Mouse (Mus musculus): ENCODE data around the gene Rnpep. TPM values are rescaled to one million over a fixed set of nuclear protein-coding genes. Genes with fewer than 3 reads are reported as not detected.

Rnpep gene
- polyA plus RNA-seq, 1 experiment, result 23.2 TPM

- H3K36me3 ChIP-seq (ENCODE audit: control insufficient read depth, insufficient read depth), result no peaks in the 10 kb centered on the region
- no peaks in the 10 kb centered on the region for H3K27me3 ChIP-seq (ENCODE audit: control insufficient read depth, insufficient read depth, insufficient read length)
- no peak overlapping the region for H3K4me3 ChIP-seq
- H3K4me2 ChIP-seq (ENCODE audit: low read depth), result no peak overlapping the region
- H3K79me2 ChIP-seq (ENCODE audit: control insufficient read depth, insufficient read depth), result no peaks in the 10 kb centered on the region
- H3ac ChIP-seq (ENCODE audit: control insufficient read depth, insufficient read length), result no peak overlapping the region
- TF ChIP-seq TCF3 (IDR thresholded peaks at IDR 0.05; ENCODE audit: insufficient read length, low read depth) (no peak), USF1 (IDR thresholded peaks at IDR 0.05; ENCODE audit: low read depth) (no peak), MYOG (IDR thresholded peaks at IDR 0.05; ENCODE audit: control insufficient read depth in 1 of 3, insufficient read depth in 1 of 3, insufficient read length in 2 of 3, low read depth in 2 of 3) (no peak), E2F4 (IDR thresholded peaks at IDR 0.05; ENCODE audit: insufficient read depth) (no peak), POLR2AphosphoS2 (IDR thresholded peaks at IDR 0.05; ENCODE audit: insufficient read length, low read depth) (no peak)
Measured at GRCm38 (mm10) chr1:135271371-135271770, 12.5 kb downstream of the Rnpep start.

GRCm38 (mm10) chr1:135267663-135268446, 16.0 kb downstream of the Rnpep start:
- H3K4me2 ChIP-seq (ENCODE audit: low read depth), result no peak overlapping the region
- TF ChIP-seq TCF12 (IDR thresholded peaks at IDR 0.05; ENCODE audit: insufficient read depth, poor library complexity, severe bottlenecking), result no peak
- TF ChIP-seq TCF3 (IDR thresholded peaks at IDR 0.05; ENCODE audit: insufficient read length, low read depth), result no peak
- TF ChIP-seq POLR2A (IDR thresholded peaks at IDR 0.05; ENCODE audit: insufficient read length, low read depth), result no peak
- no peak for TF ChIP-seq MYOG (IDR thresholded peaks at IDR 0.05; ENCODE audit: control insufficient read depth in 1 of 3, insufficient read depth in 1 of 3, insufficient read length in 2 of 3, low read depth in 2 of 3)
- no peak for TF ChIP-seq MYOD1 (IDR thresholded peaks at IDR 0.05; ENCODE audit: control insufficient read depth in 1 of 3, insufficient read length in 2 of 3, low read depth in 2 of 3)
- no peak for TF ChIP-seq USF1 (IDR thresholded peaks at IDR 0.05; ENCODE audit: low read depth)
- no peak for TF ChIP-seq POLR2AphosphoS2 (IDR thresholded peaks at IDR 0.05; ENCODE audit: insufficient read length, low read depth)
- no peak for TF ChIP-seq MAX (IDR thresholded peaks at IDR 0.05; ENCODE audit: low read depth)
- TF ChIP-seq REST (IDR thresholded peaks at IDR 0.05; ENCODE audit: insufficient read depth, insufficient read length), result no peak
- no peak for TF ChIP-seq SRF (IDR thresholded peaks at IDR 0.05; ENCODE audit: control insufficient read depth, insufficient read length, low read depth)
- no peak for TF ChIP-seq CEBPB (IDR thresholded peaks at IDR 0.05; ENCODE audit: insufficient read depth, poor library complexity, severe bottlenecking)
- TF ChIP-seq E2F4 (IDR thresholded peaks at IDR 0.05; ENCODE audit: insufficient read depth), result no peak
- H3K27me3 ChIP-seq (ENCODE audit: control insufficient read depth, insufficient read depth, insufficient read length), result no peaks in the 10 kb centered on the region
- H3K79me2 ChIP-seq (ENCODE audit: control insufficient read depth, insufficient read depth), result no peaks in the 10 kb centered on the region
- H3ac ChIP-seq (ENCODE audit: control insufficient read depth, insufficient read length), result no peak overlapping the region
- no peak overlapping the region for H3K4me3 ChIP-seq
- no peaks in the 10 kb centered on the region for H3K36me3 ChIP-seq (ENCODE audit: control insufficient read depth, insufficient read depth)

- Histone ChIP-seq H3K4me3 (no peak overlapping the region), H3K79me2 (ENCODE audit: control insufficient read depth, insufficient read depth) (no peaks in the 10 kb centered on the region), H3ac (ENCODE audit: control insufficient read depth, insufficient read length) (no peak overlapping the region), H3K4me2 (ENCODE audit: low read depth) (no peak overlapping the region), H3K27me3 (ENCODE audit: control insufficient read depth, insufficient read depth, insufficient read length) (no peaks in the 10 kb centered on the region), H3K36me3 (ENCODE audit: control insufficient read depth, insufficient read depth) (no peaks in the 10 kb centered on the region)
- TF ChIP-seq POLR2A (IDR thresholded peaks at IDR 0.05; ENCODE audit: insufficient read length, low read depth) (no peak), CEBPB (IDR thresholded peaks at IDR 0.05; ENCODE audit: insufficient read depth, poor library complexity, severe bottlenecking) (no peak), POLR2AphosphoS2 (IDR thresholded peaks at IDR 0.05; ENCODE audit: insufficient read length, low read depth) (no peak), TCF3 (IDR thresholded peaks at IDR 0.05; ENCODE audit: insufficient read length, low read depth) (no peak), MYOD1 (IDR thresholded peaks at IDR 0.05; ENCODE audit: control insufficient read depth in 1 of 3, insufficient read length in 2 of 3, low read depth in 2 of 3) (no peak), REST (IDR thresholded peaks at IDR 0.05; ENCODE audit: insufficient read depth, insufficient read length) (no peak)
Measured at GRCm38 (mm10) chr1:135265834-135266233, 18.1 kb downstream of the Rnpep start.

- H3K4me3 ChIP-seq, result no peak overlapping the region
- no peak overlapping the region for H3ac ChIP-seq (ENCODE audit: control insufficient read depth, insufficient read length)
- no peaks in the 10 kb centered on the region for H3K36me3 ChIP-seq (ENCODE audit: control insufficient read depth, insufficient read depth)
- no peaks in the 10 kb centered on the region for H3K79me2 ChIP-seq (ENCODE audit: control insufficient read depth, insufficient read depth)
- no peak overlapping the region for H3K4me2 ChIP-seq (ENCODE audit: low read depth)
- TF ChIP-seq USF1 (IDR thresholded peaks at IDR 0.05; ENCODE audit: low read depth) (no peak), POLR2A (IDR thresholded peaks at IDR 0.05; ENCODE audit: insufficient read length, low read depth) (no peak), SRF (IDR thresholded peaks at IDR 0.05; ENCODE audit: control insufficient read depth, insufficient read length, low read depth) (no peak), MYOD1 (IDR thresholded peaks at IDR 0.05; ENCODE audit: control insufficient read depth in 1 of 3, insufficient read length in 2 of 3, low read depth in 2 of 3) (no peak), E2F4 (IDR thresholded peaks at IDR 0.05; ENCODE audit: insufficient read depth) (no peak), MYOG (IDR thresholded peaks at IDR 0.05; ENCODE audit: control insufficient read depth in 1 of 3, insufficient read depth in 1 of 3, insufficient read length in 2 of 3, low read depth in 2 of 3) (no peak), POLR2AphosphoS2 (IDR thresholded peaks at IDR 0.05; ENCODE audit: insufficient read length, low read depth) (no peak), TCF12 (IDR thresholded peaks at IDR 0.05; ENCODE audit: insufficient read depth, poor library complexity, severe bottlenecking) (no peak), REST (IDR thresholded peaks at IDR 0.05; ENCODE audit: insufficient read depth, insufficient read length) (no peak), CEBPB (IDR thresholded peaks at IDR 0.05; ENCODE audit: insufficient read depth, poor library complexity, severe bottlenecking) (no peak), TCF3 (IDR thresholded peaks at IDR 0.05; ENCODE audit: insufficient read length, low read depth) (no peak), MAX (IDR thresholded peaks at IDR 0.05; ENCODE audit: low read depth) (no peak)
- no peaks in the 10 kb centered on the region for H3K27me3 ChIP-seq (ENCODE audit: control insufficient read depth, insufficient read depth, insufficient read length)
Measured at GRCm38 (mm10) chr1:135263316-135263715, 20.6 kb downstream of the Rnpep start.

- Histone ChIP-seq H3K36me3 (ENCODE audit: control insufficient read depth, insufficient read depth) (no peaks in the 10 kb centered on the region), H3K79me2 (ENCODE audit: control insufficient read depth, insufficient read depth) (no peaks in the 10 kb centered on the region), H3K4me2 (ENCODE audit: low read depth) (no peak overlapping the region), H3K27me3 (ENCODE audit: control insufficient read depth, insufficient read depth, insufficient read length) (no peaks in the 10 kb centered on the region), H3ac (ENCODE audit: control insufficient read depth, insufficient read length) (no peak overlapping the region), H3K4me3 (no peak overlapping the region)
- no peak for TF ChIP-seq CEBPB (IDR thresholded peaks at IDR 0.05; ENCODE audit: insufficient read depth, poor library complexity, severe bottlenecking)
- no peak for TF ChIP-seq REST (IDR thresholded peaks at IDR 0.05; ENCODE audit: insufficient read depth, insufficient read length)
- TF ChIP-seq MYOG (IDR thresholded peaks at IDR 0.05; ENCODE audit: control insufficient read depth in 1 of 3, insufficient read depth in 1 of 3, insufficient read length in 2 of 3, low read depth in 2 of 3), result no peak
- TF ChIP-seq E2F4 (IDR thresholded peaks at IDR 0.05; ENCODE audit: insufficient read depth), result no peak
- no peak for TF ChIP-seq SRF (IDR thresholded peaks at IDR 0.05; ENCODE audit: control insufficient read depth, insufficient read length, low read depth)
- no peak for TF ChIP-seq MAX (IDR thresholded peaks at IDR 0.05; ENCODE audit: low read depth)
Measured at GRCm38 (mm10) chr1:135262329-135262728, 21.6 kb downstream of the Rnpep start.
